Comparison of ENCODE assay signal across 8 mouse cellular contexts in the genomic region with DNA sequence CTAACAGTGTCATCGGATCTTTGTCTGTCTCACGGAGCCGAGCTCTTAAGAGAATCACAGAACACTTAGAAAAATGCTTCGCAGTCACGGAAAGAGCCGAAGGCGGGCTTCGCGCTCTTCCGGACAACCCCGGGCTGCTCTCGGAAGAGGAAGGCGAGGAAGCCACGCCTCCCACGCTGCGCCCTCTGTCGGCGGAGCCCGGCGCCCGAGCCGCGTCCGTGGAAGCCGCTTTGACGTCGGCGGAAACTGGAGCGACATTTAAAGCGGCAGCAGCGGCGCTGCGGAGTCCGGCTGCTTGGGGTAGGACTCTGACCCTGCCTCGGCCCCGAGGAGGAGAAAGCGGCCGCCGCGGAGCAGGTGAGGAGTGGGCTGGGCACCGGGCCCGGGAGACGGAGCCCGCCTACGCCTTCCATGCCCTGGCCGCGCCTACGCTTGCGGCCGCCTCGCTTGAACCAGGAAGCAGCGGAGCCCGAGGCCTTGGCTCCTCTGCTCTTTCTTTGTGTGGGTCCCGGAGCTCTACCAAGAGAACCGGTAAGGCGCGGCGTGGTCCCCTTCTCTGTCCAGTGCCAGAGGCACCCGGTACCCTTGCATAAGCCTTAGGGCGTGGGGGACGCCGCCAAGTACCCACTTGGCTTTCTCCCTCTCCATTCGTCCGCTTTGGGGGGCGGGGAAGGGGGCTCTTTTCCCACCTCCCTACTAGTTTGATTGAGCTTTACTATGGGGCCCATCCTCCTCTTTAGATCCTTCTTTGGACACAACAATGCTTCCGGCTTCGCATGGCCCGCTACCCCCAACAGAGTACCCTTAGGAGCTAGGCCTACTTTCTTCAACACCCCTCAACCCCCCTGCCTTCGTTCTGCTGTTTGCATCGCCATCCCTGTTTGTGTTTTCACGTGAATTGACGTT. TPM values are rescaled to one million over a fixed set of nuclear protein-coding genes. Genes with fewer than 3 reads are reported as not detected.
DNase-seq lines count a peak whose midpoint lies in the region; ATAC-seq and TF ChIP-seq lines count a peak whose summit lies in the region.

A gene (plus strand): TSS at position 242 of the 906 bp plus-strand sequence.

- peak in 2 of 3 experiments; percentile 63 to 72; a peak in 5 of 6 replicates for TF ChIP-seq CTCF in MEL (IDR thresholded peaks at IDR 0.05 in 2 of 3, conservative IDR thresholded peaks at IDR 0.05 in 1 of 3; ENCODE audit: control insufficient read depth in 1 of 3, insufficient read depth in 1 of 3, low read depth in 2 of 3, low read length in 3 of 3, poor library complexity in 1 of 3, severe bottlenecking in 1 of 3)
- peak; percentile 90 for TF ChIP-seq CTCF in layer of hippocampus, adult 2 months (conservative IDR thresholded peaks at IDR 0.05)
- TF ChIP-seq CTCF in lung, adult 2 months (IDR thresholded peaks at IDR 0.05; ENCODE audit: insufficient read depth, low read length), result peak; percentile 21; the same call in 1 of the 2 replicates

- ATAC-seq in forebrain, embryonic 16.5 days, result peak; percentile 98
- peak; percentile 97 for ATAC-seq in neural tube, embryonic 15.5 days (ENCODE audit: low FRiP score)

- TF ChIP-seq EP300 in MEL (IDR thresholded peaks at IDR 0.05; ENCODE audit: low read depth in 1 of 2, low read length in 2 of 2), result no peak

- H3K27me3 ChIP-seq in MEL (ENCODE audit: control insufficient read depth in 1 of 2, insufficient read depth in 2 of 2, low read length in 2 of 2), result no peaks in the 10 kb centered on the region
- H3K27me3 ChIP-seq in forebrain, embryonic 16.5 days (replicated peaks; ENCODE audit: control insufficient read depth, insufficient read depth, low read length), result no peaks in the 10 kb centered on the region
- H3K27me3 ChIP-seq in neural tube, embryonic 15.5 days (replicated peaks), result no peaks in the 10 kb centered on the region

- H3K9me3 ChIP-seq in MEL (replicated peaks; ENCODE audit: insufficient read depth, low read length), result no peaks in the 10 kb centered on the region
- no peaks in the 10 kb centered on the region for H3K9me3 ChIP-seq in forebrain, embryonic 16.5 days (ENCODE audit: control insufficient read depth, low read length)
- H3K9me3 ChIP-seq in neural tube, embryonic 15.5 days (replicated peaks), result no peaks in the 10 kb centered on the region

- peak within 1 kb of the TSS; percentile 97 for H3K9ac ChIP-seq in MEL (ENCODE audit: control insufficient read depth, low read depth, low read length, poor library complexity, severe bottlenecking)
- peak within 1 kb of the TSS; percentile 81 for H3K9ac ChIP-seq in forebrain, embryonic 16.5 days (replicated peaks; ENCODE audit: low read depth, low read length)
- peak within 1 kb of the TSS; percentile 70 for H3K9ac ChIP-seq in neural tube, embryonic 15.5 days (replicated peaks)

- DNase-seq in MEL (ENCODE audit: low read depth, low spot score), result peak; percentile 85
- DNase-seq in cerebellum, adult 18-20 months, result peak; percentile 85 to 90
- DNase-seq in heart, postnatal 36 days, result peak; percentile 89 to 90
- DNase-seq in layer of hippocampus, adult 2 months (ENCODE audit: low spot score in 2 of 2), result peak; percentile 85 to 91
- peak; percentile 83 for DNase-seq in lung, adult 2 months
- DNase-seq in testis, postnatal 10 days (ENCODE audit: low spot score), result peak; percentile 93

- intact Hi-C loops in heart, postnatal 36 days (cut with DNase I), result no loop called here

- peak within 1 kb of the TSS; percentile 85 to 94 for H3K4me3 ChIP-seq in MEL (ENCODE audit: control insufficient read depth in 1 of 2, insufficient read depth in 1 of 2, low read depth in 2 of 2, low read length in 2 of 2)
- peak within 1 kb of the TSS; percentile 72 for H3K4me3 ChIP-seq in forebrain, embryonic 16.5 days (replicated peaks; ENCODE audit: low read length)
- peak within 1 kb of the TSS; percentile 79 for H3K4me3 ChIP-seq in layer of hippocampus, adult 2 months
- peak within 1 kb of the TSS; percentile 75 for H3K4me3 ChIP-seq in lung, adult 2 months (replicated peaks; ENCODE audit: extremely low read depth, low read depth, low read length)
- H3K4me3 ChIP-seq in neural tube, embryonic 15.5 days (replicated peaks), result peak within 1 kb of the TSS; percentile 65

- H3K4me2 ChIP-seq in forebrain, embryonic 16.5 days (ENCODE audit: low read length), result peak within 1 kb of the TSS; percentile 69
- peak within 1 kb of the TSS; percentile 61 for H3K4me2 ChIP-seq in neural tube, embryonic 15.5 days

- H3K79me2 ChIP-seq in MEL (ENCODE audit: control insufficient read depth, insufficient read depth, low read length, poor library complexity), result peaks cover 15% of the 10 kb centered on the region

- TF ChIP-seq POLR2A in MEL (IDR thresholded peaks at IDR 0.05; ENCODE audit: control insufficient read depth in 1 of 2, insufficient read depth in 1 of 2, low read depth in 1 of 2, low read length in 2 of 2, poor library complexity in 1 of 2), result peak; percentile 36 to 49; a peak in 2 of 4 replicates
- peak; percentile 42; the same call in 1 of the 2 replicates for TF ChIP-seq POLR2A in lung, adult 2 months (IDR thresholded peaks at IDR 0.05; ENCODE audit: borderline replicate concordance, extremely low read depth, low read depth, low read length)

- peak within 1 kb of the TSS; percentile 83 for H3K27ac ChIP-seq in MEL (ENCODE audit: control insufficient read depth, low read depth, low read length)
- H3K27ac ChIP-seq in forebrain, embryonic 16.5 days (ENCODE audit: low read length), result peak within 1 kb of the TSS; percentile 84
- peak within 1 kb of the TSS; percentile 93 for H3K27ac ChIP-seq in layer of hippocampus, adult 2 months
- peak within 1 kb of the TSS; percentile 90 for H3K27ac ChIP-seq in neural tube, embryonic 15.5 days (replicated peaks)

- no peak for TF ChIP-seq RAD21 in MEL (IDR thresholded peaks at IDR 0.05; ENCODE audit: low read depth, low read length)

- 15% methylated on average over 63 of the region's 72 CpGs for WGBS in forebrain, embryonic 16.5 days
- WGBS in lung, adult 2 months, result 30% methylated on average over 72 of the region's 72 CpGs
- 26% methylated on average over 68 of the region's 72 CpGs for WGBS in neural tube, embryonic 15.5 days

- H3K4me1 ChIP-seq in MEL (ENCODE audit: control insufficient read depth in 1 of 2, insufficient read depth in 2 of 2, low read length in 2 of 2), result peaks cover 0 to 2% of the 10 kb centered on the region in 2 experiments; a peak in 1 of 4 replicates
- peaks cover 6% of the 10 kb centered on the region for H3K4me1 ChIP-seq in forebrain, embryonic 16.5 days (replicated peaks; ENCODE audit: control insufficient read depth, insufficient read depth, low read length)
- no peaks in the 10 kb centered on the region for H3K4me1 ChIP-seq in lung, adult 2 months (ENCODE audit: control insufficient read depth, insufficient read depth, low read length)
- peaks cover 4% of the 10 kb centered on the region; the same call in 1 of the 2 replicates for H3K4me1 ChIP-seq in neural tube, embryonic 15.5 days

- peaks cover 0 to 2% of the 10 kb centered on the region in 2 experiments; a peak in 1 of 4 replicates for H3K36me3 ChIP-seq in MEL (ENCODE audit: control insufficient read depth in 1 of 2, insufficient read depth in 2 of 2, low read length in 2 of 2)
- H3K36me3 ChIP-seq in forebrain, embryonic 16.5 days (ENCODE audit: control insufficient read depth, insufficient read depth), result peaks cover 3% of the 10 kb centered on the region; the same call in 1 of the 2 replicates
- no peaks in the 10 kb centered on the region for H3K36me3 ChIP-seq in neural tube, embryonic 15.5 days

TF ChIP-seq in MEL, 35 proteins besides CTCF, POLR2A, EP300 and RAD21 (continues in another document):
- TF ChIP-seq MYB (IDR thresholded peaks at IDR 0.05; ENCODE audit: low read depth, low read length) (no peak), CHD2 (IDR thresholded peaks at IDR 0.05; ENCODE audit: low read length) (no peak), ZNF384 (IDR thresholded peaks at IDR 0.05; ENCODE audit: low read depth, low read length) (no peak), TBP (IDR thresholded peaks at IDR 0.05; ENCODE audit: low read depth, low read length) (no peak), UBTF (IDR thresholded peaks at IDR 0.05; ENCODE audit: borderline replicate concordance, insufficient read depth, low read depth, low read length) (no peak), TCF12 (IDR thresholded peaks at IDR 0.05; ENCODE audit: low read depth, low read length) (0 out of 2 replicates have a peak, but pooled peaks have one; percentile 6), MAFK (IDR thresholded peaks at IDR 0.05; ENCODE audit: borderline replicate concordance, low read depth, low read length) (no peak), ZC3H11A (IDR thresholded peaks at IDR 0.05; ENCODE audit: low read depth, low read length) (no peak), MAZ (IDR thresholded peaks at IDR 0.05; ENCODE audit: low read depth, low read length) (no peak), SMC3 (IDR thresholded peaks at IDR 0.05; ENCODE audit: low read depth, low read length) (no peak), USF2 (IDR thresholded peaks at IDR 0.05; ENCODE audit: borderline replicate concordance in 1 of 2, insufficient read depth in 1 of 2, low read depth in 1 of 2, low read length in 2 of 2) (no peak), MXI1 (IDR thresholded peaks at IDR 0.05; ENCODE audit: low read depth, low read length) (peak; percentile 36; the same call in 1 of the 2 replicates), E2F4 (IDR thresholded peaks at IDR 0.05; ENCODE audit: borderline replicate concordance, low read depth, low read length) (no peak), MEF2A (IDR thresholded peaks at IDR 0.05; ENCODE audit: extremely low read depth, insufficient replicate concordance, low read depth, low read length, poor library complexity, severe bottlenecking) (no peak), GATA1 (IDR thresholded peaks at IDR 0.05; ENCODE audit: low read depth, low read length) (no peak), TAL1 (IDR thresholded peaks at IDR 0.05; ENCODE audit: low read length) (no peak), SIN3A (IDR thresholded peaks at IDR 0.05; ENCODE audit: low read length) (peak; percentile 68), NELFE (IDR thresholded peaks at IDR 0.05; ENCODE audit: low read depth, low read length) (peak; percentile 22), ETS1 (IDR thresholded peaks at IDR 0.05; ENCODE audit: low read depth, low read length) (peak; percentile 40; the same call in 1 of the 2 replicates), RCOR1 (IDR thresholded peaks at IDR 0.05; ENCODE audit: low read depth, low read length) (no peak)

RNA-seq across cellular contexts. Expression of the gene that starts here (rescaled TPM):
- 6.5 and 7.0 TPM in 2 replicates for total RNA-seq in MEL (2012; rRNA removed)
- polyA plus RNA-seq in MEL (2012; ENCODE audit: insufficient read depth in 1 of 2, insufficient read length in 2 of 2, low read depth in 1 of 2, low replicate concordance in 2 of 2, missing spikeins in 1 of 2), result 1 to 10 TPM in 1 of 2 experiments, not detected in 1; 6.6 TPM
- 4.6 and 6.1 TPM in 2 replicates for polyA plus RNA-seq in forebrain, embryonic 16.5 days (2015; fragmentation: Nextera tagmentation; extraction: Ambion mirVana)
- 10 to 100 TPM; 10.1 to 12.8 TPM for total RNA-seq in heart, postnatal 36 days (2021)
- total RNA-seq in layer of hippocampus, adult 2 months (2021), result 10 to 100 TPM; 23.0 to 24.7 TPM
- polyA plus RNA-seq in lung, adult 2 months (2012; rRNA removed), result 2.2 and 3.8 TPM in 2 replicates
- 4.3 and 4.5 TPM in 2 replicates for polyA plus RNA-seq in neural tube, embryonic 15.5 days (2015; fragmentation: Nextera tagmentation; extraction: Ambion mirVana)

Comparison
In these comparisons a context has a peak if more than half of its experiments do, and no peak if none do; other contexts are left out.
1. Peak in every context shown above with its lines: DNase-seq, ATAC-seq, H3K4me3 ChIP-seq and H3K27ac ChIP-seq.
2. CTCF ChIP-seq: peak in every context shown above with its lines; median percentile 90 in layer of hippocampus, adult 2 months; 68 in MEL; 21 in lung, adult 2 months.